Mouse (Mus musculus) kidney, postnatal 36 days (tissue): Measurements from ENCODE around the gene Itgb4.

ENCODE experiments used
- DNase-seq, 2 experiments: peaks; one replicate each; pipeline ENCODE4 v3.0.0; 2021 to 2022; ENCODE audit warnings: mixed read lengths in 2 of 2

Gene Itgb4

GRCm38 (mm10) chr11:116029086-116029865 is 54.8 kb downstream of the Itgb4 start:
- no peak for DNase-seq

GRCm38 (mm10) chr11:116030088-116030897 is 55.8 kb downstream of the Itgb4 start, which contains the start of gene Unk:
Unk (plus strand) TSS chr11:116030322.
- peak; percentile 98 to 99 for DNase-seq

- DNase-seq: peak; percentile 30 to 37
Observed at GRCm38 (mm10) chr11:116030898-116031845, 56.7 kb downstream of the Itgb4 start.

GRCm38 (mm10) chr11:116034584-116034983 is 60.1 kb downstream of the Itgb4 start:
- DNase-seq: no peak

GRCm38 (mm10) chr11:116036671-116037070 is 62.2 kb downstream of the Itgb4 start:
- no peak for DNase-seq

GRCm38 (mm10) chr11:116037826-116038225 is 63.3 kb downstream of the Itgb4 start:
- no peak for DNase-seq

GRCm38 (mm10) chr11:116040593-116040992 is 66.1 kb downstream of the Itgb4 start:
- no peak for DNase-seq

GRCm38 (mm10) chr11:116041833-116042232 is 67.3 kb downstream of the Itgb4 start:
- no peak for DNase-seq

- no peak for DNase-seq
Observed at GRCm38 (mm10) chr11:116042372-116043138, 68.0 kb downstream of the Itgb4 start.

GRCm38 (mm10) chr11:116043286-116043685 is 68.8 kb downstream of the Itgb4 start:
- DNase-seq: no peak

- DNase-seq: no peak
Observed at GRCm38 (mm10) chr11:116045173-116045572, 70.7 kb downstream of the Itgb4 start.

- DNase-seq: no peak
Observed at GRCm38 (mm10) chr11:116049610-116050009, 75.1 kb downstream of the Itgb4 start.

GRCm38 (mm10) chr11:116050196-116050595 is 75.7 kb downstream of the Itgb4 start:
- DNase-seq: no peak

GRCm38 (mm10) chr11:116053510-116054229 is 79.2 kb downstream of the Itgb4 start:
- no peak for DNase-seq

GRCm38 (mm10) chr11:116055873-116056272 is 81.4 kb downstream of the Itgb4 start:
- DNase-seq: no peak

- no peak for DNase-seq
Observed at GRCm38 (mm10) chr11:116057237-116057881, 82.8 kb downstream of the Itgb4 start.
